Mouse (Mus musculus): ENCODE measurements around the gene Akna. TPM values are rescaled to one million over a fixed set of nuclear protein-coding genes. Genes with fewer than 3 reads are reported as not detected.
A peak's percentile ranks its signal among the peaks of the same experiment; 100 is the strongest.

Akna gene
- total RNA-seq, 2 experiments from 2014 or later: 5.4 to 6.1 TPM

- intact Hi-C loops (cut with DNase I): no loop called here
- no peak for DNase-seq
Observed at GRCm38 (mm10) chr4:63343608-63344007, 59.5 kb downstream of the Akna start.

- intact Hi-C loops (cut with DNase I): no loop called here
- no peak for DNase-seq
Observed at GRCm38 (mm10) chr4:63342491-63342890, 60.7 kb downstream of the Akna start.

- DNase-seq: no peak
- intact Hi-C loops (cut with DNase I): no loop called here
Observed at GRCm38 (mm10) chr4:63338414-63339076, 64.6 kb downstream of the Akna start.

- intact Hi-C loops (cut with DNase I): no loop called here
- no peak for DNase-seq
Observed at GRCm38 (mm10) chr4:63333403-63333802, 69.8 kb downstream of the Akna start.

GRCm38 (mm10) chr4:63323275-63323815 is 79.8 kb downstream of the Akna start:
- no peak for DNase-seq
- intact Hi-C loops (cut with DNase I): no loop called here

GRCm38 (mm10) chr4:63319566-63319965 is 83.6 kb downstream of the Akna start:
- intact Hi-C loops (cut with DNase I): loop anchor here (1.0 to 2.0 kb wide), 3 partner anchors 105 to 161 kb away; partner anchors contain the start of gene Col27a1
- DNase-seq: peak; percentile 76 to 87

Other genes starting within 250 kb of the Akna start
- not detected for gene Ambp, start 248.6 kb downstream of the Akna start, total RNA-seq (2021)
- not detected for gene Kif12, start 231.2 kb downstream of the Akna start, total RNA-seq (2021)
- gene Col27a1, start 189.3 kb downstream of the Akna start, total RNA-seq (2021): 1 to 10 TPM; 3.8 to 4.8 TPM
- gene Orm1, start 58.8 kb downstream of the Akna start, total RNA-seq (2021): under 1 TPM in 1 of 2 experiments, not detected in 1; 0.35 TPM
- under 1 TPM in 1 of 2 experiments, not detected in 1; 0.60 TPM for gene Orm3, start 47.2 kb downstream of the Akna start, total RNA-seq (2021)
- not detected for gene Orm2, start 40.9 kb downstream of the Akna start, total RNA-seq (2021)
- gene Whrn, start 92.6 kb upstream of the Akna start, total RNA-seq (2021): 10 to 100 TPM in 1 of 2 experiments, 1 to 10 TPM in 1; 10.0 to 11.0 TPM
- 100 to 1,000 TPM; 161 to 165 TPM for gene Atp6v1g1, start 141.4 kb upstream of the Akna start, total RNA-seq (2021)
- gene Tmem268, start 155.4 kb upstream of the Akna start, total RNA-seq (2021): 1 to 10 TPM; 5.9 to 6.5 TPM
- not detected for gene Gm11213, start 201.9 kb upstream of the Akna start, total RNA-seq (2021)
- gene Tex48, start 219.1 kb upstream of the Akna start, total RNA-seq (2021): not detected

All from heart, postnatal 10 days (tissue).